Mouse (Mus musculus): ENCODE data around the gene Tsen54. TPM values are rescaled to one million over a fixed set of nuclear protein-coding genes. Genes with fewer than 3 reads are reported as not detected.
A peak's percentile ranks its signal among the peaks of the same experiment; 100 is the strongest.

Gene Tsen54
- 18.9 and 24.2 TPM in 2 replicates for polyA plus RNA-seq (2014; fragmentation: Nextera tagmentation; extraction: Ambion mirVana)

- peak within 1 kb of the TSS; percentile 42 to 91; a peak in 2 of 4 replicates for H3K27ac ChIP-seq (replicated peaks in 1 of 2; ENCODE audit: control insufficient read depth in 1 of 2, insufficient read depth in 1 of 2, low read depth in 2 of 2, low read length in 2 of 2)
- peak; percentile 22 for ATAC-seq (ENCODE audit: insufficient number of reproducible peaks, insufficient read depth, low FRiP score, low read depth)
- under 1% methylated on average over 84 of the region's 84 CpGs for WGBS
- no peaks in the 10 kb centered on the region for H3K9me3 ChIP-seq (ENCODE audit: control insufficient read depth, low read length)
- H3K4me1 ChIP-seq (ENCODE audit: control insufficient read depth in 2 of 2, insufficient read depth in 2 of 2, low read length in 2 of 2), result peaks cover 31 to 40% of the 10 kb centered on the region in 2 experiments
- peak within 1 kb of the TSS; percentile 93 for H3K9ac ChIP-seq (ENCODE audit: low read length)
- no peaks in the 10 kb centered on the region for H3K27me3 ChIP-seq (ENCODE audit: control insufficient read depth, insufficient read depth, low read length)
- peak within 1 kb of the TSS; percentile 89 to 93 for H3K4me3 ChIP-seq (ENCODE audit: control insufficient read depth in 1 of 2, insufficient read depth in 1 of 2, low read depth in 1 of 2, low read length in 2 of 2)
- H3K4me2 ChIP-seq (ENCODE audit: low read length), result peak within 1 kb of the TSS; percentile 97
- H3K36me3 ChIP-seq (ENCODE audit: control insufficient read depth, insufficient read depth, low read length), result peaks cover 47% of the 10 kb centered on the region
Measured at GRCm38 (mm10) chr11:115814605-115815450, at the start of gene Tsen54. Tsen54 (plus strand) TSS chr11:115814724.

GRCm38 (mm10) chr11:115765103-115765606 lies 49.4 kb upstream of the Tsen54 start, which contains the start of gene Tmem94:
Tmem94 (plus strand) TSS chr11:115765433.
- no peaks in the 10 kb centered on the region for H3K36me3 ChIP-seq (ENCODE audit: control insufficient read depth, insufficient read depth, low read length)
- H3K27me3 ChIP-seq (ENCODE audit: control insufficient read depth, insufficient read depth, low read length), result no peaks in the 10 kb centered on the region
- under 1% methylated on average over 32 of the region's 32 CpGs for WGBS
- peak within 1 kb of the TSS; percentile 94 to 99 for H3K27ac ChIP-seq (replicated peaks in 1 of 2; ENCODE audit: control insufficient read depth in 1 of 2, insufficient read depth in 1 of 2, low read depth in 2 of 2, low read length in 2 of 2)
- H3K4me2 ChIP-seq (ENCODE audit: low read length), result peak within 1 kb of the TSS; percentile 86
- H3K9ac ChIP-seq (ENCODE audit: low read length), result peak within 1 kb of the TSS; percentile 99
- ATAC-seq (ENCODE audit: insufficient number of reproducible peaks, insufficient read depth, low FRiP score, low read depth), result peak; percentile 91
- no peaks in the 10 kb centered on the region for H3K9me3 ChIP-seq (ENCODE audit: control insufficient read depth, low read length)
- peak within 1 kb of the TSS; percentile 82 to 84 for H3K4me3 ChIP-seq (ENCODE audit: control insufficient read depth in 1 of 2, insufficient read depth in 1 of 2, low read depth in 1 of 2, low read length in 2 of 2)
- peaks cover 24 to 26% of the 10 kb centered on the region in 2 experiments for H3K4me1 ChIP-seq (ENCODE audit: control insufficient read depth in 2 of 2, insufficient read depth in 2 of 2, low read length in 2 of 2)

- Histone ChIP-seq H3K27me3 (ENCODE audit: control insufficient read depth, insufficient read depth, low read length) (no peaks in the 10 kb centered on the region), H3K4me3 (ENCODE audit: control insufficient read depth in 1 of 2, insufficient read depth in 1 of 2, low read depth in 1 of 2, low read length in 2 of 2) (peak overlapping the region; percentile 82 to 84), H3K27ac (replicated peaks in 1 of 2; ENCODE audit: control insufficient read depth in 1 of 2, insufficient read depth in 1 of 2, low read depth in 2 of 2, low read length in 2 of 2) (peak overlapping the region; percentile 94 to 99), H3K9ac (ENCODE audit: low read length) (peak overlapping the region; percentile 99), H3K9me3 (ENCODE audit: control insufficient read depth, low read length) (no peaks in the 10 kb centered on the region), H3K4me1 (ENCODE audit: control insufficient read depth in 2 of 2, insufficient read depth in 2 of 2, low read length in 2 of 2) (peaks cover 26 to 31% of the 10 kb centered on the region in 2 experiments), H3K4me2 (ENCODE audit: low read length) (peak overlapping the region; percentile 86), H3K36me3 (ENCODE audit: control insufficient read depth, insufficient read depth, low read length) (no peaks in the 10 kb centered on the region)
- WGBS, result under 1% methylated on average over 34 of the region's 34 CpGs
- ATAC-seq (ENCODE audit: insufficient number of reproducible peaks, insufficient read depth, low FRiP score, low read depth), result peak; percentile 31
Measured at GRCm38 (mm10) chr11:115765607-115766141, 48.9 kb upstream of the Tsen54 start.

- Histone ChIP-seq H3K27ac (replicated peaks in 1 of 2; ENCODE audit: control insufficient read depth in 1 of 2, insufficient read depth in 1 of 2, low read depth in 2 of 2, low read length in 2 of 2) (peak overlapping the region; percentile 94 to 99), H3K4me1 (ENCODE audit: control insufficient read depth in 2 of 2, insufficient read depth in 2 of 2, low read length in 2 of 2) (peaks cover 26 to 31% of the 10 kb centered on the region in 2 experiments), H3K36me3 (ENCODE audit: control insufficient read depth, insufficient read depth, low read length) (no peaks in the 10 kb centered on the region), H3K9ac (ENCODE audit: low read length) (peak overlapping the region; percentile 99), H3K9me3 (ENCODE audit: control insufficient read depth, low read length) (no peaks in the 10 kb centered on the region), H3K4me3 (ENCODE audit: control insufficient read depth in 1 of 2, insufficient read depth in 1 of 2, low read depth in 1 of 2, low read length in 2 of 2) (peak overlapping the region; percentile 82 to 84), H3K4me2 (ENCODE audit: low read length) (peak overlapping the region; percentile 86), H3K27me3 (ENCODE audit: control insufficient read depth, insufficient read depth, low read length) (no peaks in the 10 kb centered on the region)
- peak; percentile 36; the same call in 1 of the 2 replicates for ATAC-seq (ENCODE audit: insufficient number of reproducible peaks, insufficient read depth, low FRiP score, low read depth)
- WGBS, result 20% methylated on average over 13 of the region's 13 CpGs
Measured at GRCm38 (mm10) chr11:115766356-115766943, 48.1 kb upstream of the Tsen54 start.

GRCm38 (mm10) chr11:115766981-115767380 lies 47.5 kb upstream of the Tsen54 start:
- Histone ChIP-seq H3K27me3 (ENCODE audit: control insufficient read depth, insufficient read depth, low read length) (no peaks in the 10 kb centered on the region), H3K9ac (ENCODE audit: low read length) (peak overlapping the region; percentile 99), H3K9me3 (ENCODE audit: control insufficient read depth, low read length) (no peaks in the 10 kb centered on the region), H3K4me3 (ENCODE audit: control insufficient read depth in 1 of 2, insufficient read depth in 1 of 2, low read depth in 1 of 2, low read length in 2 of 2) (peak overlapping the region; percentile 82 to 84), H3K36me3 (ENCODE audit: control insufficient read depth, insufficient read depth, low read length) (no peaks in the 10 kb centered on the region), H3K4me1 (ENCODE audit: control insufficient read depth in 2 of 2, insufficient read depth in 2 of 2, low read length in 2 of 2) (peaks cover 26 to 31% of the 10 kb centered on the region in 2 experiments), H3K4me2 (ENCODE audit: low read length) (peak overlapping the region; percentile 86), H3K27ac (replicated peaks in 1 of 2; ENCODE audit: control insufficient read depth in 1 of 2, insufficient read depth in 1 of 2, low read depth in 2 of 2, low read length in 2 of 2) (peak overlapping the region; percentile 94 to 99)
- no peak for ATAC-seq (ENCODE audit: insufficient number of reproducible peaks, insufficient read depth, low FRiP score, low read depth)
- 72% methylated on average over 8 of the region's 8 CpGs for WGBS

- Histone ChIP-seq H3K4me2 (ENCODE audit: low read length) (peak overlapping the region; percentile 50; the same call in 1 of the 2 replicates), H3K27ac (replicated peaks in 1 of 2; ENCODE audit: control insufficient read depth in 1 of 2, insufficient read depth in 1 of 2, low read depth in 2 of 2, low read length in 2 of 2) (peak overlapping the region; percentile 80 to 88), H3K9me3 (ENCODE audit: control insufficient read depth, low read length) (no peaks in the 10 kb centered on the region), H3K9ac (ENCODE audit: low read length) (peak overlapping the region; percentile 59), H3K4me1 (ENCODE audit: control insufficient read depth in 2 of 2, insufficient read depth in 2 of 2, low read length in 2 of 2) (peaks cover 26 to 31% of the 10 kb centered on the region in 2 experiments), H3K4me3 (ENCODE audit: control insufficient read depth in 1 of 2, insufficient read depth in 1 of 2, low read depth in 1 of 2, low read length in 2 of 2) (no peak overlapping the region), H3K27me3 (ENCODE audit: control insufficient read depth, insufficient read depth, low read length) (no peaks in the 10 kb centered on the region), H3K36me3 (ENCODE audit: control insufficient read depth, insufficient read depth, low read length) (peaks cover 7% of the 10 kb centered on the region; the same call in 1 of the 2 replicates)
- WGBS, result 67% methylated on average over 3 of the region's 3 CpGs
- ATAC-seq (ENCODE audit: insufficient number of reproducible peaks, insufficient read depth, low FRiP score, low read depth), result no peak
Measured at GRCm38 (mm10) chr11:115768896-115769295, 45.6 kb upstream of the Tsen54 start.

GRCm38 (mm10) chr11:115774653-115775052 lies 39.9 kb upstream of the Tsen54 start:
- Histone ChIP-seq H3K4me3 (ENCODE audit: control insufficient read depth in 1 of 2, insufficient read depth in 1 of 2, low read depth in 1 of 2, low read length in 2 of 2) (no peak overlapping the region), H3K9me3 (ENCODE audit: control insufficient read depth, low read length) (no peaks in the 10 kb centered on the region), H3K9ac (ENCODE audit: low read length) (no peak overlapping the region; the same call in 1 of the 2 replicates), H3K4me1 (ENCODE audit: control insufficient read depth in 2 of 2, insufficient read depth in 2 of 2, low read length in 2 of 2) (peaks cover 48 to 60% of the 10 kb centered on the region in 2 experiments), H3K27me3 (ENCODE audit: control insufficient read depth, insufficient read depth, low read length) (no peaks in the 10 kb centered on the region), H3K36me3 (ENCODE audit: control insufficient read depth, insufficient read depth, low read length) (peaks cover 12% of the 10 kb centered on the region; the same call in 1 of the 2 replicates), H3K4me2 (ENCODE audit: low read length) (no peak overlapping the region), H3K27ac (replicated peaks in 1 of 2; ENCODE audit: control insufficient read depth in 1 of 2, insufficient read depth in 1 of 2, low read depth in 2 of 2, low read length in 2 of 2) (peak overlapping the region in 1 of 2 experiments; percentile 75; a peak in 1 of 4 replicates)
- WGBS, result 50% methylated on average over 4 of the region's 4 CpGs
- ATAC-seq (ENCODE audit: insufficient number of reproducible peaks, insufficient read depth, low FRiP score, low read depth), result no peak

Measured in heart, embryonic 14.5 days (tissue).